Mouse (Mus musculus): Measurements from ENCODE around the gene Unc5a. TPM values are rescaled to one million over a fixed set of nuclear protein-coding genes. Genes with fewer than 3 reads are reported as not detected.

The Unc5a gene
- polyA plus RNA-seq, 1 experiment from 2014 or later: 2.7 TPM

DNA sequence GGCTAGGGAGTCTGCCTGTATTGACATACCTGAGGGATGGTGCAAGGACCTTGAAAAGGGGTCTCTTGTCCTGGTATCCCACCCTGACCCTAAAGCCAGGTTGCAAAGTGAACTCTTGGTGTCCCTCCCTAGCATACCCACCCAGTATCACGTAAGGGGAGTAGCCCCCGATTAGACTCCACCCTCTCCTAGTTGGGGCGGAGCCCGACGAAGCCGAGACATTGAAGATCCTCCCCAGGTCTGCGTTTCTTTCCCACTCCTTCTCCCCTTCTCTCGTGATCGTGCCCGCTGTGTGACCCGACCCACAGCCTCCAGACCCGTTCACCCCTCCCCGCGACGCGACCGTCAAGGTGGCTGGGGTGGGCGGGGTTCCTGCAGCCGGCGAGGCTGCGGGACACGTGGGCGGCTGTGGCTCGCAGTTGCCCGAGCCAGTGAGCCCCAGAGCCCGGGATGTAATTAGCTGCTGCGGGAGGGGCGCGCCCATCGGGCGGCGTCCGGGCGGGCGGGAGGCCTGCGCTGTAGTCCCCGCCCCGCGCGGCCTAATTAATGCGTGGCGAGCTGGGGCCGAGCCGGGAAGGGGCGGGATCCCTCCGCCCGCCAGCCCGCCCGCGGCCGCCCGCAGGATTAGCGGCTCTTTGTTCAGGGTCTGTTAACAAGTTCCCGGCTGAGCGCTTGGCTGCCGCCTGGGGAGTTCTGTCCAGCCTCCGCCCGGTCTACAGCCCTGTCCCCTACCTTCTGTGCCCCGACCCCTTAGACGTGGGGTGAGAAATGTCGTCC is 6.7 kb downstream of the Unc5a start:
- Histone ChIP-seq H3K9ac (ENCODE audit: low read length) (peak overlapping the region; percentile 60; the same call in 1 of the 2 replicates), H3K36me3 (ENCODE audit: control insufficient read depth, insufficient read depth, low read length) (no peaks in the 10 kb centered on the region), H3K27me3 (ENCODE audit: control insufficient read depth, insufficient read depth, low read length) (peaks cover 85% of the 10 kb centered on the region), H3K4me3 (ENCODE audit: control insufficient read depth in 1 of 2, insufficient read depth in 1 of 2, low read depth in 1 of 2, low read length in 2 of 2) (peak overlapping the region; percentile 41 to 52), H3K27ac (replicated peaks in 1 of 2; ENCODE audit: control insufficient read depth in 1 of 2, insufficient read depth in 1 of 2, low read depth in 2 of 2, low read length in 2 of 2) (no peak overlapping the region), H3K4me1 (ENCODE audit: control insufficient read depth in 2 of 2, insufficient read depth in 2 of 2, low read length in 2 of 2) (peaks cover 0 to 6% of the 10 kb centered on the region in 2 experiments; a peak in 1 of 4 replicates), H3K9me3 (ENCODE audit: control insufficient read depth, low read length) (no peaks in the 10 kb centered on the region), H3K4me2 (ENCODE audit: low read length) (peak overlapping the region; percentile 94)
- under 1% methylated on average over 61 of the region's 61 CpGs for WGBS
- ATAC-seq (ENCODE audit: insufficient number of reproducible peaks, insufficient read depth, low FRiP score, low read depth): no peak

DNA sequence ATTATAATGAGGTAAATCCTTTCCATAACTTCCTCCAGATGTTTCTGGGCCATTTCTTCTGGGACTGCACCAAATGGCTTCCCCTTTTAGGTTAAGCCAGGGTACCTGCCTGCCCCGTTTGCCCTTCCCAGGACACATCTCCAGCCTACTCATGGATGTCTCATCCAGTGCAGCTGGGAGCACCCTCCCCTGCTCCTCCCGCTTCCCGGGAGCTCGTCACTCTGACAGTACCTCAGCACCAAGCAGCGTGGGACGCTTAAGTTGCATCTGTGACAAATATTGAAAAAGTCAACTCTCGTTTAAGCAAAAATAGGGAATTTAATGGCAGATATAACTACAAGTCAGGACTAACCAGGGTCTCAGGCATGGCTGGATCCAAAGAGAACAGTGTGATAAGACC is 8.1 kb downstream of the Unc5a start:
- Histone ChIP-seq H3K27ac (replicated peaks in 1 of 2; ENCODE audit: control insufficient read depth in 1 of 2, insufficient read depth in 1 of 2, low read depth in 2 of 2, low read length in 2 of 2) (no peak overlapping the region), H3K9me3 (ENCODE audit: control insufficient read depth, low read length) (no peaks in the 10 kb centered on the region), H3K27me3 (ENCODE audit: control insufficient read depth, insufficient read depth, low read length) (peaks cover 71% of the 10 kb centered on the region), H3K4me2 (ENCODE audit: low read length) (no peak overlapping the region), H3K4me1 (ENCODE audit: control insufficient read depth in 2 of 2, insufficient read depth in 2 of 2, low read length in 2 of 2) (peaks cover 0 to 6% of the 10 kb centered on the region in 2 experiments; a peak in 1 of 4 replicates), H3K9ac (ENCODE audit: low read length) (no peak overlapping the region), H3K4me3 (ENCODE audit: control insufficient read depth in 1 of 2, insufficient read depth in 1 of 2, low read depth in 1 of 2, low read length in 2 of 2) (no peak overlapping the region), H3K36me3 (ENCODE audit: control insufficient read depth, insufficient read depth, low read length) (no peaks in the 10 kb centered on the region)
- ATAC-seq (ENCODE audit: insufficient number of reproducible peaks, insufficient read depth, low FRiP score, low read depth): no peak
- 63% methylated on average over 7 of the region's 7 CpGs for WGBS

DNA sequence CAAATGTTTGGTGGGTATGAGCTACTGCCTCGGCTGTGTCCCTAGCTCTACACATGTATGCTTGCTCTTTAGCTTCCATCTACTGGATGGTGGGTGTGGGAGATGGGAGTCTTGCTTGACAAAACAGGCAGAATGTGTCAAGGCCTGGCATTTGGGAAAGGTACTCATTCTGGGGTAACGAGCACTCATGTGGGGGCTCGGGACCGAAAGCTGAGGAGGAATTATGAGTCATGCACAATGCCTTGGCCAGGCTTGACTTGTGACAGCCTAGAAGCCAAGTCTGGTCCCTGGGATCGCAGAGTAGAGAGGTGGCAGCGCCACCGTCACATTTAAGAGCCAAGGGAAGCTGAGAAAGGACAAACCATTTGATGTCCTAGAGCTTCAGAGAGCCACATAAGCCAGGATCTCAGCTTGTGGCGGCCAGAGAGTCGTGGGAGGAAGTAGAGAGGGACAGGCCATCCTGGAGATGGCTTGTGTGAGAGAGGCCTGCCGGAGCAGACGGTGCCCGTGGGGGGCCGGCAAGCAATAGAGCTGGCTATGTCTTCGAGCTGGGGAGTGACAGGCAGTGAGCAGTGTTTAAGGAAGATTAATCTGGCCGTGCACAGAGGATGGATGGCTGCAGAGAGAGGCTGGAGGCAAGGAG is 10.0 kb downstream of the Unc5a start:
- no peaks in the 10 kb centered on the region for H3K9me3 ChIP-seq (ENCODE audit: control insufficient read depth, low read length)
- no peak overlapping the region for H3K27ac ChIP-seq (replicated peaks in 1 of 2; ENCODE audit: control insufficient read depth in 1 of 2, insufficient read depth in 1 of 2, low read depth in 2 of 2, low read length in 2 of 2)
- ATAC-seq (ENCODE audit: insufficient number of reproducible peaks, insufficient read depth, low FRiP score, low read depth): no peak
- peaks cover 52% of the 10 kb centered on the region for H3K27me3 ChIP-seq (ENCODE audit: control insufficient read depth, insufficient read depth, low read length)
- 48% methylated on average over 15 of the region's 15 CpGs for WGBS
- H3K4me2 ChIP-seq (ENCODE audit: low read length): no peak overlapping the region
- H3K4me3 ChIP-seq (ENCODE audit: control insufficient read depth in 1 of 2, insufficient read depth in 1 of 2, low read depth in 1 of 2, low read length in 2 of 2): no peak overlapping the region
- no peak overlapping the region for H3K9ac ChIP-seq (ENCODE audit: low read length)
- peaks cover 0 to 6% of the 10 kb centered on the region in 2 experiments; a peak in 1 of 4 replicates for H3K4me1 ChIP-seq (ENCODE audit: control insufficient read depth in 2 of 2, insufficient read depth in 2 of 2, low read length in 2 of 2)
- H3K36me3 ChIP-seq (ENCODE audit: control insufficient read depth, insufficient read depth, low read length): no peaks in the 10 kb centered on the region

DNA sequence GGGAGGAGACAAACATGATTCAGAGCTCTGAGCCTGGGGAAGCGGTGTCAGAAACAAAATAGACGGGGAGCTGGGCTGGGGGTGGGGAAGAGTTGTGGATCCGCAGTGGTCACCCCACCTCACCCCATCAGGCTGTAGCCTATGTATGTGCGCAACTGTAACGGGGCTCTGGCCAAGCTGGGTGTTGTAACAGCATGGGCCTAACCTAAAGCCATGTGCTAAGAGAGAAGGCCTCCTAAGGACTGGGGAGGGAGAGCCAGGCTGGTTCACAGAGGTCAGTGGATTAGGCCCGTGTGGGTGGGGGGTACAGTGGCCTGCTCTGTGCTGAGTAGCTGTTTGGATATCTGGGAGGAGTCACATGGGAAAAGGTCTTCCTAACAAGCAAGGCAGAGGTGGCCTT is 10.6 kb downstream of the Unc5a start:
- Histone ChIP-seq H3K27me3 (ENCODE audit: control insufficient read depth, insufficient read depth, low read length) (peaks cover 45% of the 10 kb centered on the region), H3K4me1 (ENCODE audit: control insufficient read depth in 2 of 2, insufficient read depth in 2 of 2, low read length in 2 of 2) (peaks cover 0 to 6% of the 10 kb centered on the region in 2 experiments; a peak in 1 of 4 replicates), H3K9me3 (ENCODE audit: control insufficient read depth, low read length) (no peaks in the 10 kb centered on the region), H3K27ac (replicated peaks in 1 of 2; ENCODE audit: control insufficient read depth in 1 of 2, insufficient read depth in 1 of 2, low read depth in 2 of 2, low read length in 2 of 2) (no peak overlapping the region), H3K36me3 (ENCODE audit: control insufficient read depth, insufficient read depth, low read length) (no peaks in the 10 kb centered on the region), H3K9ac (ENCODE audit: low read length) (no peak overlapping the region), H3K4me3 (ENCODE audit: control insufficient read depth in 1 of 2, insufficient read depth in 1 of 2, low read depth in 1 of 2, low read length in 2 of 2) (no peak overlapping the region), H3K4me2 (ENCODE audit: low read length) (no peak overlapping the region)
- no peak for ATAC-seq (ENCODE audit: insufficient number of reproducible peaks, insufficient read depth, low FRiP score, low read depth)
- WGBS: 39% methylated on average over 6 of the region's 6 CpGs

DNA sequence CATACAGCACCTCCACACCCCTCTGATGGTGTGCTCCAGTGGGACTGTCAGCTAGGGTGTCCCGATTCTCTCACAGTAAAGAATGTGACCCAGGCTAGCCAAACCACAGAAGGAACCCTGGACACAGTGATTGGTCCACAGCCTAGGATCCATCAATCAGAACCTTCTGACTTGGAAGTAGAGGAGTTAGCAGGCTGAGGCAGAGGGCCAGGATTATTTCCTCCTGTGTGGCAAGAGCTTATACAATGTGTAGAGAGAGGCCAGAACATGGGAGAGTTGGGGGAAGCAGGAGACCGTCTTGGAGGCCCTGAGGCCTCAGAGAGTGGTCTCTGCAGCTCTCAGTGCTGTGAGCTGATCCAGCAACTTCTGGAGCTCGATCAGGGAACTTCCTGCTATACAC is 11.3 kb downstream of the Unc5a start:
- 62% methylated on average over 3 of the region's 3 CpGs for WGBS
- peaks cover 0 to 6% of the 10 kb centered on the region in 2 experiments; a peak in 1 of 4 replicates for H3K4me1 ChIP-seq (ENCODE audit: control insufficient read depth in 2 of 2, insufficient read depth in 2 of 2, low read length in 2 of 2)
- peaks cover 39% of the 10 kb centered on the region for H3K27me3 ChIP-seq (ENCODE audit: control insufficient read depth, insufficient read depth, low read length)
- no peak overlapping the region for H3K9ac ChIP-seq (ENCODE audit: low read length)
- no peak overlapping the region for H3K4me2 ChIP-seq (ENCODE audit: low read length)
- H3K27ac ChIP-seq (replicated peaks in 1 of 2; ENCODE audit: control insufficient read depth in 1 of 2, insufficient read depth in 1 of 2, low read depth in 2 of 2, low read length in 2 of 2): no peak overlapping the region
- no peaks in the 10 kb centered on the region for H3K9me3 ChIP-seq (ENCODE audit: control insufficient read depth, low read length)
- H3K36me3 ChIP-seq (ENCODE audit: control insufficient read depth, insufficient read depth, low read length): no peaks in the 10 kb centered on the region
- H3K4me3 ChIP-seq (ENCODE audit: control insufficient read depth in 1 of 2, insufficient read depth in 1 of 2, low read depth in 1 of 2, low read length in 2 of 2): no peak overlapping the region
- no peak for ATAC-seq (ENCODE audit: insufficient number of reproducible peaks, insufficient read depth, low FRiP score, low read depth)

DNA sequence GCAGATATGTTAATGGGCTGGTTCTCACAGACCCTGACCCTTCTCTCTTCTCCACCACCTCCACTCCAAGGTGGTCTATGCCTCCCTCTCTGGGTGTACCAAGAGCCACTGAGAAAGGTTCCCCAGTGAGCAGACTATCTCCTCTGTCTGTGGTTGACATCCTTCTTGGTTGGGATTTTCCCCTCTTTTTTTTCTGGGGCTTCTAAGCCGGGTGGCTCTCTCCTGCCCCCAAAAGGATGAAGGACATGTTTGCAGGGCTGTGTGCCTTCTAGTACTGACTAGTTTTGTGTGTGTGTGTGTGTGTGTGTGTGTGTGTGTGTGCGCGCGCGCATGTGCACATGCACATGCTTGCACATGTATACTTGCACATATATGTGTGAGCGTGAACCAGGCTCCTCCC is 16.0 kb downstream of the Unc5a start:
- Histone ChIP-seq H3K27ac (replicated peaks in 1 of 2; ENCODE audit: control insufficient read depth in 1 of 2, insufficient read depth in 1 of 2, low read depth in 2 of 2, low read length in 2 of 2) (no peak overlapping the region), H3K4me3 (ENCODE audit: control insufficient read depth in 1 of 2, insufficient read depth in 1 of 2, low read depth in 1 of 2, low read length in 2 of 2) (no peak overlapping the region), H3K36me3 (ENCODE audit: control insufficient read depth, insufficient read depth, low read length) (no peaks in the 10 kb centered on the region), H3K4me2 (ENCODE audit: low read length) (no peak overlapping the region), H3K9me3 (ENCODE audit: control insufficient read depth, low read length) (no peaks in the 10 kb centered on the region), H3K27me3 (ENCODE audit: control insufficient read depth, insufficient read depth, low read length) (no peaks in the 10 kb centered on the region; the same call in 1 of the 2 replicates), H3K4me1 (ENCODE audit: control insufficient read depth in 2 of 2, insufficient read depth in 2 of 2, low read length in 2 of 2) (no peaks in the 10 kb centered on the region), H3K9ac (ENCODE audit: low read length) (no peak overlapping the region)
- 75% methylated on average over 6 of the region's 6 CpGs for WGBS
- ATAC-seq (ENCODE audit: insufficient number of reproducible peaks, insufficient read depth, low FRiP score, low read depth): no peak

DNA sequence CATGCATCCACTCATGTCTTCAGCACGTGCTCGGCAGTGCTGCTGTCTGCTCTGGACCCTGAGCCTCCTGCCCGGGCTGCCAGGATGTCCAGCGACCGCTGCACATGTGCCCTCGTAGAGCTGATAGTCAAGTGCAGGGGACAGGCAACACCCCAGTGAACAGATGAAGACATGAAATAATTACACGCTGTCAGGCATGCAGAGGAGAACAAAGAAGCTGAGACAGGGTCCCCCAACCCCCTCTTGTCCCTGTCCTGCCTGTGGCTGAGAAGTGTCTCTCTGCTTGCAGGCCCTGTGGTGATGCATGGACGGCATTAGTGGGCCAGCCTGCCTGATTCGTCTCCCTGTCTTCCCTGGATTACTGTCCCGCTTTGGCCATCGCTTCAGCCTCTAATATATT is 18.3 kb downstream of the Unc5a start:
- Histone ChIP-seq H3K4me1 (ENCODE audit: control insufficient read depth in 2 of 2, insufficient read depth in 2 of 2, low read length in 2 of 2) (no peaks in the 10 kb centered on the region), H3K9me3 (ENCODE audit: control insufficient read depth, low read length) (no peaks in the 10 kb centered on the region), H3K4me3 (ENCODE audit: control insufficient read depth in 1 of 2, insufficient read depth in 1 of 2, low read depth in 1 of 2, low read length in 2 of 2) (no peak overlapping the region), H3K4me2 (ENCODE audit: low read length) (no peak overlapping the region), H3K27me3 (ENCODE audit: control insufficient read depth, insufficient read depth, low read length) (no peaks in the 10 kb centered on the region; the same call in 1 of the 2 replicates), H3K27ac (replicated peaks in 1 of 2; ENCODE audit: control insufficient read depth in 1 of 2, insufficient read depth in 1 of 2, low read depth in 2 of 2, low read length in 2 of 2) (no peak overlapping the region), H3K36me3 (ENCODE audit: control insufficient read depth, insufficient read depth, low read length) (no peaks in the 10 kb centered on the region), H3K9ac (ENCODE audit: low read length) (no peak overlapping the region)
- 69% methylated on average over 11 of the region's 11 CpGs for WGBS
- ATAC-seq (ENCODE audit: insufficient number of reproducible peaks, insufficient read depth, low FRiP score, low read depth): no peak

Data from heart, embryonic 14.5 days (tissue).